Mouse (Mus musculus): Measurements from ENCODE around the gene Babam2.
A peak's percentile ranks its signal among the peaks of the same experiment; 100 is the strongest.
"Not testable (repeated sequence)": the region's sequence is repeated elsewhere in the genome, so short reads cannot be mapped to it uniquely, and the experiment has no call there.

Babam2 gene

GRCm38 (mm10) chr5:31787201-31787600, 89.7 kb downstream of the Babam2 start:
- no peak for DNase-seq (ENCODE audit: low spot score in 2 of 2)

GRCm38 (mm10) chr5:31787622-31788021, 90.1 kb downstream of the Babam2 start:
- DNase-seq (ENCODE audit: low spot score in 2 of 2): no peak

DNA sequence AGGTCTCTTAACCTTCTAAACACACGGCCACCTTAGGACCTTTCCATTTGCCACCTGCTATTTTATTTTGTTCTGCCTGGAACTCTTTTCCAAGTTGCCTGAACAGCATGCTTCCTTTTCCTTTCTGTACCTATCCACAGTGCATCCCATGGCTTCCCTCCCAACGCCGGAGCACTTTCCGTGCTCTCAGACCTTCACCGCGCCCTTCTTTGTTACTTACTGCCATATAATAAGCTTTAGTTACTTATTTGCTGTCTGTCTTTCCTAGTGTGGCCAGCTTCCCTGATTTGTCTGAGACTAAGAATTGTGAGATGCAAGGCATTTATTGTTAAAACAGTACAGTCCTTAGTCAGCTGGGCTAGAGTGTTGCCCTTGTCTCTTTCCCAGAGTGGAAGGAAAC, 94.9 kb downstream of the Babam2 start:
- DNase-seq (ENCODE audit: low spot score in 2 of 2): no peak

DNA sequence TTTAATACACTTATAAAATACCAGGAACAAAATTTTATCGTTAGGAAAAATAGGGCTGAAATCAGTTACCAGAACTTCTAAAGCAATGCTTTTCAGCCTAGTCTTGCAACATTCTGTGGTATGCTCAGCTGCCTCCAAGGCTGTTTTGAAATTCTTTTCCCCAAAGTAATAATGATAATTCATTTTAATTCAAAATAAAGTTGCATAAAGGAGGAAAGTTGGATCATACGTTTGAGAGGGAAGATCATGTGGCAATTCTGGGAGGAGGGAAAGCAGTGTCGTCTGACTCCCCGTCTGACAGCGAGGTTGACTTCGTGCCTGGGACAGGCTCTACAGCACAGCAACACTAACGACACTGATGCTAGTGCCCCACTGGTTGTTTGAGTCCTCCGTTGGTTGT, 95.4 kb downstream of the Babam2 start:
- peak in 1 of 2 experiments; percentile 20 for DNase-seq (ENCODE audit: low spot score in 2 of 2)

GRCm38 (mm10) chr5:31795414-31795813, 97.9 kb downstream of the Babam2 start:
- no peak for DNase-seq (ENCODE audit: low spot score in 2 of 2)

- no peak for DNase-seq (ENCODE audit: low spot score in 2 of 2)
Measured at GRCm38 (mm10) chr5:31796979-31797378, 99.5 kb downstream of the Babam2 start.

DNA sequence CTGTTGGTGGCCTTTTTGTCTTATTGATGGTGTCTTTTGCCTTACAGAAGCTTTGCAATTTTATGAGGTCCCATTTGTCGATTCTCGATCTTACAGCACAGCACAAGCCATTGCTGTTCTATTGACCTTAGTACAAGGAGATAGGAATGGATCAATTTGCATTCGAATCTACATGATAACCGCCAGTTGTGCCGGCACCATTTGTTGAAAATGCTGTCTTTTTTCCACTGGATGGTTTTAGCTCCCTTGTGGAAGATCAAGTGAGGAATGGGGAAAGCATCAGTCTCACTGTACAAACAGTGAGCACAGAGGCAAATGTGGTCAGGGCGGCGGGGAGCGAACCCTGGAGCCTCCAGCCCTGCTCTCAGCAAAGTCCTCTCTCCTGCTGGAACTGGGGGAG, 106.7 kb downstream of the Babam2 start:
- not testable (repeated sequence) for DNase-seq (ENCODE audit: low spot score in 2 of 2)

DNA sequence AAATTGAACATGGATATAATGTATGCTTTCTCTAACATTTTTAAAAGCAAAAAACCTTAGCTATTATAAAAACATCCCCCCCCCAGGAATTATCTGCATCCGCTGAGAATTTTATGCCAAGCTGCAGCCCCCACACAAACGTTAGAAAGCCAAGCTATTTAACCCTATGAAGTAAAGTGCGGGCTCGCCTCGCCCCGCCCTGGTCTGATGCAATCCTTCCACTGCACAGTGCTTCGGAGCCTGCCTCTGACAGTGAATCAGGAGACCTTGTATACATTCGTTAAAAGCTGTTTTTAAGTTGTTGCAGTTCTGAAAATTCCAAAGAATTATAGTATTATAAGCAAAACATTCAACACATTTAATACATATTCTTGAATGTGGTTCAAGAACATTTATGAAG, 107.3 kb downstream of the Babam2 start:
- DNase-seq (ENCODE audit: low spot score in 2 of 2): no peak

DNA sequence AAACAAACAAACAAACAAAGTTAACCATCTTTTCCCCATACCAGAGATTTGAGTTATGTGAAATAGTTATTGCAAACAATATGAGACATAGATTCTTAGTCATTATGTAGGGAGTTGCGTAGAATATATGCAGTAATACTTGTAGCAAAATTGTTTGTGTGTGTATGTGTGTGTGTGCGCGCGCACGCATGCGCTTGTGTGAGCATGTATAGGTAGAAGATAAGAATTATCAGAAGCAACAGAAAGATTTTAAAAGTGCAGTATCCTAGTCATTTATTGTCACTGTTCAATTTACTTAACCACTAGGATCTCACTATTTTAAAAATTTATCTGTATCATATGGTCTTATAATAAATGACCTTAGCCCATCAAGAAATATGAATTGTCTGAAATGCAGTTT, 109.8 kb downstream of the Babam2 start:
- no peak for DNase-seq (ENCODE audit: low spot score in 2 of 2)

GRCm38 (mm10) chr5:31808271-31808670, 110.8 kb downstream of the Babam2 start:
- peak in 1 of 2 experiments; percentile 29 for DNase-seq (ENCODE audit: low spot score in 2 of 2)

- DNase-seq (ENCODE audit: low spot score in 2 of 2): peak in 1 of 2 experiments; percentile 22
Measured at GRCm38 (mm10) chr5:31810796-31811662, 113.5 kb downstream of the Babam2 start.

- DNase-seq (ENCODE audit: low spot score in 2 of 2): no peak
Measured at GRCm38 (mm10) chr5:31811663-31812001, 114.1 kb downstream of the Babam2 start.

DNA sequence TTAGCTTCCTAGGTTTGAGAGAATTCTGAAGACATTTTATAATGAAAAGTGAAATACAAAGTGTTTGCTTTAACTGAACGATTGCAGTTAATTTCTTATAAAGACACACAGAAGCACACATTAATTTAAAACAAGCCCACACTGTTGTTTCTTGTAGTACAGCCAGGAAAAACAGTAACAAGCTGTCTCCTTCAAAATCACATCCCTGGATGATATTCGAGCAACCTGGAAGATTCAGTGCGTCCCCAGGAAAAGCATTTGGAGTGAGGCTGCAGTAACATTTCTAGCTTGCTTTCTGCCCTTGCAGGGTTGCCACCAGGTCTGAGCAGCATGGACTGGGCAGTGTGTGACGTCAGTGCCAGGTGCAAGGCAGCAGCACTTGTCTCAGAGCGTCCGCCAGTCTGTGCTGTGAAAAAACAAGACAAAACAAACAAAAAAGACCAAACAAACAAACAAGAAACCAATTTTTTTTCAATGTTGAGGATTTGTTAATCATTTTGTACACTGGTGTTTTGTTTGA, 115.7 kb downstream of the Babam2 start:
- DNase-seq (ENCODE audit: low spot score in 2 of 2): no peak

DNA sequence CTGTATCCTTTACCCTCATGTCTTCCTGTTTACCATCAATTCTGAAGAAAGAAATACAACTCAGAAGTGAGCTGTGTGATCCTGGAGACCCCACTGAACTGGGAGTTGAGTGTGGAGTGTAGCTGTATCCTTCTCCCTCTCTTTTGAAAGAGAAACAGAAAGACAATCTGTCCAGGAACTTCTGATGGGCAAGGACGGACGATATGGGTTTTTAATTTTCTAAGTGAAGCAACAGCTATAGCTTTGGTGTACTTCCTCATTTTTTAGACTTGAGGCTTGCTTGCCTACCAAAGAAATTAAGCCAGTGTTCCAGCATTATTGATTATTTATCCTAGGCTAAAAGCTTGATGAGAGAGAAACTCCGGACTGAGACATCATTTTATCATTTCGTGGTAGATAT, 116.6 kb downstream of the Babam2 start:
- DNase-seq (ENCODE audit: low spot score in 2 of 2): no peak

DNA sequence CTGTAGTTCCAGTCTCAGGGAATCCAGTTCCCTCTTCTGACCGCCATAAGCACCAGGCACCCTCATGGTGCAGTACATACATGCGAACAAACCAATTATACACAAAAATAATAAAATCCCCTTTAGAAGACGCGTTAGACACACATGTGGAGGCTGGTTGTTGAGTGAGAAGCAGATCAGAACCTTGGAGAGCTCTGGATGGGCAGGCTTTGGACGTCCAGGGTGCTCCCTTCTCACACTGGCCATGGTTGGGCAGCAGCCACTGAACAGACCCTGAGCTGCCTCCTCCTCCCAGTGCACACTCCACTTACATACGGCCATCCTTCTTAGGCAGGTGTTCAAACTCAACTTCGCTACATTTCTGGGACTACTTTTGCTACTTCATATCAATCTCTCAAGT, 117.6 kb downstream of the Babam2 start:
- DNase-seq (ENCODE audit: low spot score in 2 of 2): no peak

GRCm38 (mm10) chr5:31816082-31816481, 118.6 kb downstream of the Babam2 start:
- DNase-seq (ENCODE audit: low spot score in 2 of 2): no peak

- no peak for DNase-seq (ENCODE audit: low spot score in 2 of 2)
Measured at GRCm38 (mm10) chr5:31820801-31821200, 123.3 kb downstream of the Babam2 start.

DNA sequence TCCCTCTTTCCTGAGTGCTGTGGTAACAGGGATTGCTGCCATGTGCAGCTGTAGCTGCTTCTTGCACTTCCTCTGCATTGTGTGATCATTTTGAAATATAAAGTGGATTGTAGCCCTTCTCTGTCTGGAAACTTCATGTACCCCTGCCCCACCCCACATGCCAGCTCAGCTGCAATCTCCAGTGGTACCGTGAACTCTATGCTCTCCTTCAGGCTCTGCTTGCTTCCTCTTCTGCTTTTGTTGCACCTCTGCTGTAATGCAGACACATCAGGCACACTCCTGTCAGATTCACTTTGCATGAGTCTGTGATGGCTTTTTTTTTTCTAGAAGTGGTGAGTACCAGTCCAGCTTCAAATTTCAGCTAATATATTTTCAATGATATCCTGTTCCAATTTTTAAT, 123.7 kb downstream of the Babam2 start:
- no peak for DNase-seq (ENCODE audit: low spot score in 2 of 2)

GRCm38 (mm10) chr5:31823673-31824072, 126.2 kb downstream of the Babam2 start:
- peak in 1 of 2 experiments; percentile 18 for DNase-seq (ENCODE audit: low spot score in 2 of 2)

DNA sequence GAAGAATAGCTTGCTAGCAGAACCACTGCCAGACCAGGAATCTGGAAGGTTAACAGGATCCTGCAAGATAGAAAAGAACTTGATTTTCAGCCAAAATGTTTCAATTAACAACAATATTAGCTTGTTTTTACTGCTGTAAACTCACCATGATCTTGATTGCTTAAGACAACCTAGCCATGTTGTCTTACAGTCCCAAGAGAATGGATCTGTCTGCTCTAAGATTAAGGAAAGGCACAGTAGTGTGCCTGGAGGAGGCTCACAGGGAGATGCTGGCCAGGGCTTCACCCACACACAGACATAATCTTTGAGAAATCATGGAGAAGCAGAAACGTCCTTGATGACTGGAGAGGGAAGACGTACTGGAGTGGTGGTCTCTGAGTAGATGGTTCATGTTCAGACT, 126.6 kb downstream of the Babam2 start:
- no peak for DNase-seq (ENCODE audit: low spot score in 2 of 2)

DNA sequence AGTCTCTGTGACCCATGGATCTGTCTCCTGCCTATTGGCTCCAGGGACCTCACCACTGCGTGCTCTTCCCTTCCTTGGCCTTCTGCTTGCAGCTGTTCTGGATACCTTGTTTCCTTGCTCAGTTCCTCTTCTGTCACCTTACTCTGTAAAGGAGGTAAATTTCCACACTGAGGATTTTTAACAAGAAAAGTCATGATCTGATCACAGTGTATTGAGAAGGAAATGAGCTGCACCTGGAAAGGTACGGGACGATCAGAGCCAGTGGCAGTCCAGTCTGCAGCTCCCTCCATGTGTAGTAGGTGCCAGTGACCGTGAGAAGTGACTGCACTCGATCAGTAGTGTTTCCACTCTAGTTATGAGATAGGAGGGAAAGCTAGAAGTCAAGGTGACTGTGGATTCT, 129.8 kb downstream of the Babam2 start:
- DNase-seq (ENCODE audit: low spot score in 2 of 2): no peak

DNA sequence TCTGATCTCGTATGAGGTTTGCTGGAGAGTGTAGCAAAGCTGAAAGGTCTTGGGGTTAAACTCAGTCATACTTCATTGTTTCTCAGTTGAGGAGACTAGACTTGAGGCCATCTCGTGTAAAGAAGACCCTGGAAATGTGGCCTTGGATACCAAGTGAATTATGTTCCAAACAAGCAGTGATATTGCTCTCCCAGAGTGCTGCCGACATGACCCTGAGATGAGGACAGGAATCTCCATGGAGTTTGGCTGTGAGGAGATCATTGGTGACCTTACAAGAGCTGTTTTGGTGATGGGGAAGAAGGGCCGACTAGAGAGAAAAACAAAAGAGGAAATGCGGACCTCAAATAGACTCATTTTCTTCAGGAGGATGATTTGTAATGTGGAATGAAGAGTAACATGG, 130.4 kb downstream of the Babam2 start:
- DNase-seq (ENCODE audit: low spot score in 2 of 2): no peak

DNA sequence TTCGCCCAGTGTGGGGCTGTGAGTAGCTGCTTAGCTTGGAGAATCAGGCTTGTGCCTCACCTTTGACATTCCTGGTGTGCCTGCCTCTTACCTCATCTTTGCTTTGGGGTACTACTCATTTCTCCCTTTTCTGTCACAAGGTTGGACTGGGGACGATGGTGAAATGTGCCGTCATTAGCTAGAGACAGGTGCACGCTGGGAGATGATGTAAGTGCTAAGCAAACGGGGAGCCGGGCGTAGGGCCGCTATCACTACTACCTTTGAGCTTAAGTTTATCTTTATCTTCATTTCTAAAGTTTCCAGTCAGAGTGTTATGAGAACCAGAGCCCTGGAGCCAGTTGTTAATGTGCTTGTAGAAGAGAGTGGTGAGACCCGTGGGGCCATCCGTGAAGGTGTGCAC, 131.3 kb downstream of the Babam2 start:
- DNase-seq (ENCODE audit: low spot score in 2 of 2): no peak

DNA sequence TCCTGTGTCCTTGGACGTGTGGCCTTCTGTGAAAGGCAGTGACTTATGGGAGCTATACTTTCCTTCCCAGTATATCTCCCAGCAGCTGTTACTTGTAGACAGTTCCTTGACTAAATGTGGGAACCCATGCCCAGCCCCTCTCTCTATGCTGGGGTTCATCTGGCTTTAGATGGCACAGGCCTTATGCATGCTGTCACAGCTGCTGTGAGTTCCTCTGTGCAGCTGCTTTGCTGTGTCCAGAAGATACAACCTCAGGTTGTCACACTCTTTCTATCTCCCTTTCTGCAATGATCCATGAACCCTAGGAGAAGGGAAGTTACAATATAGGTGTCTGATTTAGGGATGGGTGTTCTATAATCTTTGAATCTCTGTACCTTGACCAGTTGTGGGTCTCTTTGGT, 132.1 kb downstream of the Babam2 start:
- DNase-seq (ENCODE audit: low spot score in 2 of 2): no peak

All from urinary bladder, postnatal 36 days (tissue).